Mouse (Mus musculus): ENCODE results near the gene Pgm2l1. TPM values are rescaled to one million over a fixed set of nuclear protein-coding genes. Genes with fewer than 3 reads are reported as not detected.

Gene Pgm2l1
- 0.82 and 4.2 TPM in 2 replicates for polyA plus RNA-seq (2012; rRNA removed; ENCODE audit: low replicate concordance)

GRCm38 (mm10) chr7:100227158-100227875 lies at the start of gene Pgm2l1:
TSS of gene Pgm2l1 (plus strand) at chr7:100227394.

GRCm38 (mm10) chr7:100285383-100285782 lies 58.2 kb downstream of the Pgm2l1 start, which contains the start of gene P4ha3:
TSS of gene P4ha3 (plus strand) at chr7:100285520.

Other genes with a start within 250 kb of the Pgm2l1 start
- 1.6 and 2.1 TPM in 2 replicates for gene Rnf169, start 246.9 kb upstream of the Pgm2l1 start, polyA plus RNA-seq (2012; rRNA removed; ENCODE audit: low replicate concordance)
- gene Chrdl2, start 221.2 kb upstream of the Pgm2l1 start, polyA plus RNA-seq (2012; rRNA removed; ENCODE audit: low replicate concordance) = 0.12 and 0.32 TPM in 2 replicates
- gene Pold3, start 105.8 kb upstream of the Pgm2l1 start, polyA plus RNA-seq (2012; rRNA removed; ENCODE audit: low replicate concordance) = 2.6 TPM in 2 replicates
- 15.2 and 16.9 TPM in 2 replicates for gene Lipt2, start 68.1 kb upstream of the Pgm2l1 start, polyA plus RNA-seq (2012; rRNA removed; ENCODE audit: low replicate concordance)
- 70.9 and 195 TPM in 2 replicates for gene Kcne3, start 50.9 kb upstream of the Pgm2l1 start, polyA plus RNA-seq (2012; rRNA removed; ENCODE audit: low replicate concordance)
- 0.11 and 0.15 TPM in 2 replicates for gene P4ha3, start 58.1 kb downstream of the Pgm2l1 start, polyA plus RNA-seq (2012; rRNA removed; ENCODE audit: low replicate concordance)
- gene C2cd3, start 144.8 kb downstream of the Pgm2l1 start, polyA plus RNA-seq (2012; rRNA removed; ENCODE audit: low replicate concordance) = 8.4 and 18.8 TPM in 2 replicates
- gene Ppme1, start 144.9 kb downstream of the Pgm2l1 start, polyA plus RNA-seq (2012; rRNA removed; ENCODE audit: low replicate concordance) = 58.7 and 206 TPM in 2 replicates
- gene Ucp3, start 245.6 kb downstream of the Pgm2l1 start, polyA plus RNA-seq (2012; rRNA removed; ENCODE audit: low replicate concordance) = 0.41 TPM in 2 replicates